Mouse (Mus musculus) heart, embryonic 13.5 days (tissue): ENCODE results near the gene Ttc6. TPM values are rescaled to one million over a fixed set of nuclear protein-coding genes. Genes with fewer than 3 reads are reported as not detected.

Experiments used
- ATAC-seq: fragments of 200-750 bp; cut with Nextera tagmentation; 2 replicates; pipeline ENCODE4 v1.8.0; 2017; ENCODE audit warnings: moderate TSS enrichment; ENCODE audit not compliant: insufficient number of reproducible peaks, low FRiP score, low TSS enrichment; ENCODE audit errors: extremely low read depth
- H3K27ac ChIP-seq: fragments of 300-500 bp; sonication (generic); replicated peaks from 2 replicates; pipeline ENCODE4 v1.5.1; 2015; ENCODE audit warnings: moderate library complexity, mild to moderate bottlenecking, inconsistent platforms
- H3K27me3 ChIP-seq: fragments of 300-500 bp; sonication (generic); replicated peaks from 2 replicates; pipeline ENCODE4 v1.6.1; 2015; ENCODE audit warnings: mild to moderate bottlenecking, inconsistent platforms
- H3K36me3 ChIP-seq: fragments of 300-500 bp; sonication (generic); 2 replicates; pipeline ENCODE4 v1.6.1; 2015; ENCODE audit warnings: mild to moderate bottlenecking, inconsistent platforms
- H3K4me1 ChIP-seq: fragments of 300-500 bp; sonication (generic); 2 replicates; pipeline ENCODE4 v1.6.1; 2015; ENCODE audit warnings: inconsistent platforms
- H3K4me2 ChIP-seq: fragments of 300-500 bp; sonication (generic); 2 replicates; pipeline ENCODE4 v1.6.1; 2015; ENCODE audit warnings: inconsistent platforms, mild to moderate bottlenecking, moderate library complexity
- H3K4me3 ChIP-seq: fragments of 300-500 bp; sonication (generic); 2 replicates; pipeline ENCODE4 v1.5.1; 2015; ENCODE audit warnings: moderate library complexity, mild to moderate bottlenecking, inconsistent platforms
- H3K9ac ChIP-seq: fragments of 300-500 bp; sonication (generic); 2 replicates; pipeline ENCODE4 v1.6.1; 2015; ENCODE audit warnings: inconsistent platforms, mild to moderate bottlenecking, moderate library complexity
- H3K9me3 ChIP-seq: fragments of 300-500 bp; sonication (generic); 2 replicates; pipeline ENCODE4 v1.6.1; 2016; ENCODE audit warnings: inconsistent platforms
- WGBS: fragments of 180-500 bp; shearing (Covaris S2); methylation state at CpG from one replicate; pipeline ENCODE4 v1.1.7; 2015; ENCODE audit warnings: mixed read lengths; 5-methylcytosine and 5-hydroxymethylcytosine counted together
- polyA plus RNA-seq: library from polyadenylated mRNA; unstranded; fragments of >200 nt; fragmentation: Nextera tagmentation; extraction: Ambion mirVana; gene quantifications from 2 replicates; pipeline ENCODE4 v1.2.1, GENCODE M21; 2015

Ttc6 gene
- 0.31 and 0.60 TPM in 2 replicates for polyA plus RNA-seq

GRCm38 (mm10) chr12:57563909-57564308 lies at the start of gene Ttc6:
Gene Ttc6, plus strand, starts transcription at chr12:57564113.
- Histone ChIP-seq H3K4me1 (no peaks in the 10 kb centered on the region), H3K4me3 (no peak within 1 kb of the TSS), H3K36me3 (no peaks in the 10 kb centered on the region), H3K27me3 (peaks cover 14% of the 10 kb centered on the region), H3K9ac (no peak within 1 kb of the TSS), H3K27ac (no peak within 1 kb of the TSS), H3K9me3 (no peaks in the 10 kb centered on the region), H3K4me2 (no peak within 1 kb of the TSS)
- WGBS: 79% methylated on average over 6 of the region's 6 CpGs
- no peak for ATAC-seq

GRCm38 (mm10) chr12:57514552-57514951 lies 49.4 kb upstream of the Ttc6 start:
- no peaks in the 10 kb centered on the region for H3K4me1 ChIP-seq
- no peak overlapping the region for H3K4me2 ChIP-seq
- WGBS: 60% methylated on average over 1 of the region's 1 CpGs
- H3K36me3 ChIP-seq: no peaks in the 10 kb centered on the region
- H3K9ac ChIP-seq: no peak overlapping the region
- H3K27me3 ChIP-seq: no peaks in the 10 kb centered on the region
- no peaks in the 10 kb centered on the region for H3K9me3 ChIP-seq
- ATAC-seq: no peak
- H3K27ac ChIP-seq: no peak overlapping the region
- no peak overlapping the region for H3K4me3 ChIP-seq

GRCm38 (mm10) chr12:57515702-57516377 lies 48.1 kb upstream of the Ttc6 start:
- Histone ChIP-seq H3K27me3 (no peaks in the 10 kb centered on the region), H3K4me1 (no peaks in the 10 kb centered on the region), H3K9me3 (no peaks in the 10 kb centered on the region), H3K4me3 (no peak overlapping the region), H3K27ac (no peak overlapping the region), H3K36me3 (no peaks in the 10 kb centered on the region), H3K4me2 (no peak overlapping the region), H3K9ac (no peak overlapping the region)
- ATAC-seq: no peak
- WGBS: 50% methylated on average over 12 of the region's 12 CpGs

- no peak overlapping the region for H3K4me3 ChIP-seq
- H3K9me3 ChIP-seq: no peaks in the 10 kb centered on the region
- no peaks in the 10 kb centered on the region for H3K36me3 ChIP-seq
- H3K4me2 ChIP-seq: no peak overlapping the region
- no peak overlapping the region for H3K9ac ChIP-seq
- no peak overlapping the region for H3K27ac ChIP-seq
- WGBS: 69% methylated on average over 4 of the region's 4 CpGs
- no peaks in the 10 kb centered on the region for H3K4me1 ChIP-seq
- H3K27me3 ChIP-seq: peaks cover 59% of the 10 kb centered on the region
- ATAC-seq: no peak
Measured at GRCm38 (mm10) chr12:57528335-57528734, 35.6 kb upstream of the Ttc6 start.

- H3K27me3 ChIP-seq: peaks cover 80% of the 10 kb centered on the region
Measured at GRCm38 (mm10) chr12:57530474-57530873, 33.4 kb upstream of the Ttc6 start.

GRCm38 (mm10) chr12:57534517-57534878 lies 29.4 kb upstream of the Ttc6 start:
- H3K4me3 ChIP-seq: peak overlapping the region; percentile 27
- H3K36me3 ChIP-seq: no peaks in the 10 kb centered on the region
- no peaks in the 10 kb centered on the region for H3K9me3 ChIP-seq
- peaks cover 95% of the 10 kb centered on the region for H3K27me3 ChIP-seq
- WGBS: 3% methylated on average over 5 of the region's 6 CpGs
- no peak overlapping the region for H3K9ac ChIP-seq
- peak overlapping the region; percentile 34 for H3K4me2 ChIP-seq
- H3K27ac ChIP-seq: no peak overlapping the region
- ATAC-seq: no peak
- peaks cover 17% of the 10 kb centered on the region for H3K4me1 ChIP-seq

More at GRCm38 (mm10) chr12:57530474-57530873, 33.4 kb upstream of the Ttc6 start:
- no peaks in the 10 kb centered on the region for H3K36me3 ChIP-seq
- H3K9ac ChIP-seq: no peak overlapping the region
- no peak overlapping the region for H3K4me3 ChIP-seq
- H3K9me3 ChIP-seq: no peaks in the 10 kb centered on the region
- H3K4me2 ChIP-seq: no peak overlapping the region
- H3K4me1 ChIP-seq: peaks cover 7% of the 10 kb centered on the region; the same call in 1 of the 2 replicates
- WGBS: 21% methylated on average over 9 of the region's 9 CpGs
- no peak overlapping the region for H3K27ac ChIP-seq
- ATAC-seq: no peak

- ATAC-seq: no peak
- Histone ChIP-seq H3K4me1 (peaks cover 17% of the 10 kb centered on the region), H3K36me3 (no peaks in the 10 kb centered on the region), H3K27me3 (peaks cover 95% of the 10 kb centered on the region), H3K9me3 (no peaks in the 10 kb centered on the region), H3K4me3 (peak overlapping the region; percentile 27), H3K27ac (no peak overlapping the region), H3K9ac (no peak overlapping the region), H3K4me2 (peak overlapping the region; percentile 34)
- under 1% methylated on average over 39 of the region's 39 CpGs for WGBS
Measured at GRCm38 (mm10) chr12:57534879-57535611, 28.9 kb upstream of the Ttc6 start.

- Histone ChIP-seq H3K4me3 (no peak overlapping the region), H3K4me2 (no peak overlapping the region), H3K27me3 (peaks cover 92% of the 10 kb centered on the region), H3K4me1 (peaks cover 17% of the 10 kb centered on the region), H3K9ac (no peak overlapping the region), H3K9me3 (no peaks in the 10 kb centered on the region), H3K27ac (no peak overlapping the region), H3K36me3 (no peaks in the 10 kb centered on the region)
- ATAC-seq: no peak
- WGBS: 1% methylated on average over 25 of the region's 25 CpGs
Measured at GRCm38 (mm10) chr12:57536056-57536908, 27.6 kb upstream of the Ttc6 start.

- no peak overlapping the region for H3K27ac ChIP-seq
- H3K36me3 ChIP-seq: no peaks in the 10 kb centered on the region
- peaks cover 18% of the 10 kb centered on the region for H3K4me1 ChIP-seq
- H3K4me2 ChIP-seq: no peak overlapping the region
- no peak for ATAC-seq
- H3K9me3 ChIP-seq: no peaks in the 10 kb centered on the region
- WGBS: 4% methylated on average over 11 of the region's 11 CpGs
- H3K4me3 ChIP-seq: no peak overlapping the region
- peaks cover 92% of the 10 kb centered on the region for H3K27me3 ChIP-seq
- H3K9ac ChIP-seq: no peak overlapping the region
Measured at GRCm38 (mm10) chr12:57536909-57537670, 26.8 kb upstream of the Ttc6 start.

- peak overlapping the region; percentile 64 for H3K4me2 ChIP-seq
Measured at GRCm38 (mm10) chr12:57537791-57538587, 25.9 kb upstream of the Ttc6 start.

More at GRCm38 (mm10) chr12:57537791-57538587, 25.9 kb upstream of the Ttc6 start:
- Histone ChIP-seq H3K9me3 (no peaks in the 10 kb centered on the region), H3K9ac (no peak overlapping the region), H3K4me1 (peaks cover 25% of the 10 kb centered on the region), H3K4me3 (peak overlapping the region; percentile 43), H3K27me3 (peaks cover 92% of the 10 kb centered on the region), H3K27ac (no peak overlapping the region), H3K36me3 (no peaks in the 10 kb centered on the region)
- WGBS: under 1% methylated on average over 21 of the region's 21 CpGs
- ATAC-seq: no peak
